Mouse (Mus musculus) heart, postnatal 0 days (tissue): ENCODE results near the gene Grap2. TPM values are rescaled to one million over a fixed set of nuclear protein-coding genes. Genes with fewer than 3 reads are reported as not detected.

Source experiments
- ATAC-seq: fragments of 200-750 bp; cut with Nextera tagmentation; 2 replicates; pipeline ENCODE4 v1.8.0; 2017; ENCODE audit warnings: low read depth, moderate number of reproducible peaks, moderate library complexity; ENCODE audit not compliant: insufficient read depth
- DNase-seq: peaks from one replicate; pipeline ENCODE4 v3.0.0-alpha.2; 2016; ENCODE audit warnings: low spot score
- H3K27ac ChIP-seq: fragments of 300-500 bp; sonication (generic); 2 replicates; pipeline ENCODE4 v1.5.1; 2014; ENCODE audit warnings: low read depth, mild to moderate bottlenecking
- H3K27me3 ChIP-seq: fragments of 300-500 bp; sonication (generic); 2 replicates; pipeline ENCODE4 v1.6.1; 2014; ENCODE audit warnings: low read length, mixed read lengths; ENCODE audit not compliant: control insufficient read depth, insufficient read depth
- H3K36me3 ChIP-seq: fragments of 300-500 bp; sonication (generic); replicated peaks from 2 replicates; pipeline ENCODE4 v1.6.1; 2014; ENCODE audit warnings: low read length, mixed read lengths; ENCODE audit not compliant: control insufficient read depth, insufficient read depth
- H3K4me1 ChIP-seq: fragments of 300-500 bp; sonication (generic); 2 replicates; pipeline ENCODE4 v1.6.1; 2014; ENCODE audit warnings: antibody characterized with exemption; ENCODE audit not compliant: control insufficient read depth, insufficient read depth
- H3K4me2 ChIP-seq: fragments of 300-500 bp; sonication (generic); 2 replicates; pipeline ENCODE4 v1.6.1; 2014; ENCODE audit warnings: low read depth, mild to moderate bottlenecking, low read length, moderate library complexity
- H3K4me3 ChIP-seq: fragments of 300-500 bp; sonication (generic); 2 replicates; pipeline ENCODE4 v1.5.1; 2014; ENCODE audit warnings: low read depth, low read length
- H3K9ac ChIP-seq: fragments of 300-500 bp; sonication (generic); replicated peaks from 2 replicates; pipeline ENCODE4 v1.6.1; 2014; ENCODE audit warnings: low read depth, low read length, mixed read lengths
- H3K9me3 ChIP-seq: fragments of 300-500 bp; sonication (generic); replicated peaks from 2 replicates; pipeline ENCODE4 v1.6.1; 2016; ENCODE audit warnings: low read length; ENCODE audit not compliant: control insufficient read depth
- CTCF ChIP-seq: IDR thresholded peaks from 2 replicates; pipeline ENCODE4 v1.5.1; 2016; ENCODE audit warnings: antibody characterized with exemption, control low read depth, low read depth
- EP300 ChIP-seq: IDR thresholded peaks from 2 replicates; pipeline ENCODE4 v1.6.1; 2016; ENCODE audit warnings: antibody characterized with exemption, low read depth
- WGBS: fragments of 180-500 bp; shearing (Covaris S2); extraction: QIAGEN DNeasy Blood & Tissue Kit; methylation state at CpG from one replicate; pipeline ENCODE4 v1.1.7; 2014; 5-methylcytosine and 5-hydroxymethylcytosine counted together
- polyA plus RNA-seq: library from polyadenylated mRNA; unstranded; fragments of >200 nt; fragmentation: Nextera tagmentation; extraction: Ambion mirVana; gene quantifications from 2 replicates; pipeline ENCODE4 v1.2.1, GENCODE M21; 2015
- total RNA-seq: library from RNA; depleted of rRNA; stranded (reverse); fragments of >200 nt; gene quantifications from 2 replicates; pipeline ENCODE4 v1.2.3, GENCODE M21; 2014; ENCODE audit warnings: low replicate concordance

The Grap2 gene
- total and polyA plus RNA-seq, 2 experiments from 2014 or later = 0.46 TPM; not detected in 1

DNA sequence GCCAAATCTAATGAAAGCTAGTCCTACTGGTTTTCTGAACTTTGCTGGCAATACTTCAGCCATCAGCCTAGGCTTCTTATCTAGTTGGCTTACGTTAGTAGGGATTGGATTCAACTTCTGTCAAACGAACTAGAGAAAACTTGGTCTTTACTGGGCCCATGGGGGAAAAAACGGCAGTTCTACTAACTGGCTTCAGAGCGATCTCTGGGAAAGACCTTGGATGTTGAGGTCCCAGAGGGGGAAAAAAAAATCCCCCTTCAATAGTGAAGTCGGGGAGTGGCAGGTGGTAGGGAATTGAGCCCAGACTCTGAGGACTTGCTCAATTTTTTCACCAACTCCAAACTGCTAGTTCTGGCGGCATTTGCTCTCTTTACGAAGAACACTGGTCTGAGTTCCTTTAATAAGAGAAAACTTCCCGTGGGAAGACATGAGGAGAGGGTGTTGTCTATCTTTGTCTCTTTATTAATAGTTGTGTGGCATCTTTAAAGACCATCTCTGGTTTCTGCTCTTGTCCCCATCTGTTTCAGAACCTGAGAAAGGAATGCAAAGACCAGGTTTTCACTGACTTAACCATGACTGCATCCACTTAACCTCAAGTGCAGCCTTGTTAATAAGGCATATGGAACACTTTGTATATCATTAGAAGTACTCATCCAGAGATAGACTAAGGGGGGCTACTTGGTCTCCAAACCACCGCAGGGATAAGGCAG is 572 bp downstream of the Grap2 start:
- Histone ChIP-seq H3K27ac (no peak overlapping the region), H3K27me3 (0 out of 2 replicates have a peak, but pooled peaks cover 24% of the 10 kb centered on the region), H3K4me2 (no peak overlapping the region; the same call in 1 of the 2 replicates), H3K9me3 (no peaks in the 10 kb centered on the region), H3K36me3 (no peaks in the 10 kb centered on the region), H3K9ac (no peak overlapping the region; the same call in 1 of the 2 replicates), H3K4me3 (peak overlapping the region; percentile 23; the same call in 1 of the 2 replicates), H3K4me1 (0 out of 2 replicates have a peak, but pooled peaks cover 5% of the 10 kb centered on the region)
- TF ChIP-seq CTCF = no peak
- no peak for TF ChIP-seq EP300
- ATAC-seq = no peak
- no peak for DNase-seq
- 56% methylated on average over 9 of the region's 9 CpGs for WGBS

DNA sequence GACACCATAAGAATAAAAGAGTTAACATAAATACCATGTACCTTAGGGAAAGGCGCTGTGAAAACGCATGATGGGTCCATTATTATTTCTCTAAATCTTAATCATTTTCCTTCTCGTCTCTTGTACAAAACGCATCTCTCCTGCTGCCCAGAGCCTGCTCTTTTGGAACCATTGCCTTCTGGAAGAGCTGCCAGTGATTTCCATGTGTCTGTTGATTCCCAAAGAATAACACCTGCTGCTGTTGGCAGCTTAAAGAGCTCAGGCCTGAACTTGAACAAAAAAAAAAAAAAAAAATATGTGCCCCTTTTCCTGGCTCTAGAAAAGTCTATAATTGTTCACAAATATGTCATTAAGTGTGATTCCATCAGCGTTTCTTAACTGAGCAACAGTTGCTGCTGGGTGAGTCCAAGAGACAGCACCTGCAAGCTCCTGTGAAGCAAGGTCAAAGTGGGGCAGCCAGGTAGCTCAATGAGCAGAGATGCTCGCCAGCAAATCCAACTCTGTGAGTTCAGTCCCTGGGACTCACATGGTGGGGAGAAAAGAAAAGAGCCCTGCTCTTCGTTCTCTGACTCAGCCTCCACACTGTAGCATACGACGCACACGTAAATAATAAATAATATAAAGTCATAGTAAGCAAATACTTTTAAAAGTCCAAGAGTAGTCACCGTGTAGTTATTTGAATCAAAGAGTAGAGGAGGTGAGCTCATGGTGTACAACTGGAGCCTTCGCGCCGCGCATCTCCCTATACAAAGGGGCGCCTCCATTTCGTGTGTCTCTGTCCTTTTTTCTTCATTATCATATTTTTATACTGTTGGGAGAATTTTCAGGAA is 2.0 kb downstream of the Grap2 start:
- peak overlapping the region; percentile 20; the same call in 1 of the 2 replicates for H3K4me2 ChIP-seq
- no peak for TF ChIP-seq EP300
- TF ChIP-seq CTCF = no peak
- H3K27me3 ChIP-seq = 0 out of 2 replicates have a peak, but pooled peaks cover 32% of the 10 kb centered on the region
- no peak overlapping the region; the same call in 1 of the 2 replicates for H3K4me3 ChIP-seq
- 85% methylated on average over 17 of the region's 17 CpGs for WGBS
- H3K4me1 ChIP-seq = 0 out of 2 replicates have a peak, but pooled peaks cover 5% of the 10 kb centered on the region
- no peaks in the 10 kb centered on the region for H3K36me3 ChIP-seq
- ATAC-seq (no peak), DNase-seq (no peak)
- H3K9ac ChIP-seq = no peak overlapping the region
- H3K9me3 ChIP-seq = no peaks in the 10 kb centered on the region
- H3K27ac ChIP-seq = no peak overlapping the region

DNA sequence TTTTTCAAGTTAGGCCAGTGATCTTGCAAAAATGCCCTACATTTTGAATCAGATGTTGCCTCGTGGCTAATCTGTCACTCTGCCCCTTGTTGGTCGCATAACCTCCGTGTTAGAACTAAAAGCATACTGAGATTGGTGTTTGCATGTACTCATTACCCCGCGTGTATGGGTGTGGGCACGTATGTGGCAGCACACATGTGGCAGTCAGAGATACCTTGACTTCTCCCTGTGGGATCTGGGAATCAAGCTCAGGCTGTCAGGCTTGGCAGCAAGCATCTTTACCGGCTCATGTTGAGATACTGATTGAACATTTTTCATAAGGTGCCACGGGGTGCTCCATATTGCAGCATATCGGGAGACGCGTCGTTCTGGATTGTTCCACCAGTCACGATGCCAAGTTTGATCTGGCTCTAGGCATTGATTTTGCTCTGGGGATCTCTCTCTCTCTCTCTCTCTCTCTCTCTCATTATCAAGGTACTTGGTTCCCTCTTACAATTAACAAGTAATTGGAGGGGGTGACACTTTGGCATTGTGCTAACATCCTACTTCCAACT is 3.5 kb downstream of the Grap2 start:
- H3K9ac ChIP-seq = no peak overlapping the region
- H3K4me1 ChIP-seq = 0 out of 2 replicates have a peak, but pooled peaks cover 5% of the 10 kb centered on the region
- H3K4me3 ChIP-seq = no peak overlapping the region
- no peak overlapping the region for H3K27ac ChIP-seq
- no peak for TF ChIP-seq CTCF
- no peak for TF ChIP-seq EP300
- ATAC-seq (no peak), DNase-seq (no peak)
- no peak overlapping the region for H3K4me2 ChIP-seq
- WGBS = 84% methylated on average over 13 of the region's 13 CpGs
- no peaks in the 10 kb centered on the region for H3K9me3 ChIP-seq
- no peaks in the 10 kb centered on the region for H3K36me3 ChIP-seq
- 0 out of 2 replicates have a peak, but pooled peaks cover 32% of the 10 kb centered on the region for H3K27me3 ChIP-seq

DNA sequence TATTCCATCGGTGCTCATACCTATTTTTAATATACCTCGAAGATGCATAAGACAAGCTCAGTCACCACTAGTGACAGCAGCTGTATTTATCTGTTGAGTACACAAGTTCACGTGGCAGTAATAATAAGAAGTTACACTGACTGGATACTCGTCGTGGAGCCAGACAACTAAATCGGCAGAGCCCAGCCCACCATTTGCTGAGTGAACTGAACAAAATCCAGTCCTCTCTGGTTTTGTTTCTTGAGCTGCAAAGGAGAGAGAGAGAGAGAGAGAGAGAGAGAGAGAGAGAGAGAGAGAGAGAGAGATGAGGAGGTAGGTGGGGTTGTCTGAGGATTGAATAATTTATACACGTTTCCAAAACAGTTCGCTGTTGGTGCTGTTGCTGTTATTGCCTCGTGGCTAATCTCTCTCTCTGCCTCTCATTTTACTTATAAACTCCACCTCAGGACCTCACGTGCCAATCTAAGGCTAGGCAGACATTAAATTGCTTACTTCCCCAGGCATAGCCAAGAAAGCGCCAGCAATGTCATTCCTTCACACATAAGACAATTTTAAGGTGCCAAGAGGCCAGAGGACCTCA is 4.1 kb downstream of the Grap2 start:
- Histone ChIP-seq H3K9me3 (no peaks in the 10 kb centered on the region), H3K4me2 (no peak overlapping the region), H3K9ac (no peak overlapping the region), H3K27me3 (0 out of 2 replicates have a peak, but pooled peaks cover 31% of the 10 kb centered on the region), H3K27ac (no peak overlapping the region), H3K4me3 (no peak overlapping the region), H3K36me3 (no peaks in the 10 kb centered on the region), H3K4me1 (0 out of 2 replicates have a peak, but pooled peaks cover 5% of the 10 kb centered on the region)
- DNase-seq = no peak
- ATAC-seq = no peak
- 74% methylated on average over 11 of the region's 11 CpGs for WGBS
- TF ChIP-seq CTCF (no peak), EP300 (no peak)
